Mouse (Mus musculus): ENCODE measurements at regions not wholly inside any gene's neighbourhood (a gene's known extent, or its start where the extent isn't known, plus 50 kb on each side); places are given as distances from the start of the nearest gene placed in this dataset.

DNA sequence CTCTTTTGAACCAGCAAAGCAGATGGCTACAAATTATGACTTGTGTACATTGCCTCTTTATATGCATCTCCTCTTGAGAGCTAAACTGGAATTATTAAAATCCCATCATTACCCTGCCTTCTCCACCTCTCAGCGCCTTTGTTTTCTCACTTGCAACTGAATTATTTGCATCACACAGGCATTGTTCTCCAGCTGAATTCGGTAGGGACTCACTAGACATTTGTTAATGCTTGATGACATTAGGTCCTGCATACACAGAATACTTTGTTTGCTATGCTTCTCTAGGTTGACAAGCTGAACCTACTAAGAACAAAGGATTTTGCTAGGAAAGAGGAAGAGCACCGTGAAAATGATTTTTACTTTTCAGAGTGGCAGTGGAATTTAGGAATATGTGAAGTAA lies 1248.4 kb downstream of the Hace1 start:
- DNase-seq (ENCODE audit: low read depth, low spot score), result no peak

DNA sequence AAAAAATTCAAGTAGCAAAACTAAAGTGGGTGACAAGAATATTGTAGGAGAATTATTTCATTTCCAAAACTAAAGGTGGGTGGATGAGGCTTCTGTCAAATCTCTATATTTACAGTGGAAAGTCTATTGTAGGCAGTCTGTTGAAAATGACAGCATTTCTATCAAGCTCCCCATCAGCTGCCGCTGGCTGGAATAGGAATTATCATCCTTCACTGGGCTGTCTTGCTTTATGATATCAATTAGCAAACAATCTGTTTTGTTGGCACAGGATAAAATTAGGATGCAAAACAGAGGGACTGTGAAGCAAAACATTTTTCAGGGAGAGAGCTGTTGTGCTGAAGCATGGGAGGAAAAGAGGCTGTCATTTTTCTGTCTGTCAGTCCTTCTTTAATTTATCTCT lies 1249.0 kb downstream of the Hace1 start:
- no peak for DNase-seq (ENCODE audit: low read depth, low spot score)

DNA sequence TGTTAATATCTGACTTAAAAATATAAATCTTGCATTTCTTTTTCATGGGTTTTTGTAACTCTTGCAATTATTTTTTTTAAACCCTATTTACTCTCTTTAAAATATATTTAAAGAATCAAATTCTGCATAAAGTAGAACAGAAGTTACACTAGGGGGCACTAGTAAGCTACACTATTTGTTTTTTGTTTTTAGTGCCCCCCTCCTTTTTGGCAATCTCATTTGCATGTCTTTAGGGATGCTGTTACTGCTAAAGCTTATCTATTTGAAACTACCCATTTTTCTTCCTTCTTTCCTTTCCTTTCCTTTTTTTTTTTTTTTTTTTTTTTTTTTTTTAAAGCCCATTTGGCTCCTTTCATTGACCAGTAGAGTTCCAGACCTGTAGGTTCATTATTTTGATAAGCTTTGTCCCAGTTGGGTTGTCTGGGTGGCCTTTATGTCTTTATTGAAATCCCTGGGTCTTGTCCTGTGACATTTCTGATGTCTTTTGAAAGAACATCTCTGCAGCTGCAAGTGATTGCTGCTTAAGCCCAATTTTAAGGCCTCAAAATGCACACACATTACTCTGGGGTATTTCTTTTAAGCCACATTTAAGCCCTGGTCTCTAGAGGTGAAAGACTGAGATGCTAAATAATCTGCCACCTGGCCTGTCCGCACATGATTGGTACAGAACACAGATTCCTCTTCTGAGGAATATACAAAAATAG lies 1249.6 kb downstream of the Hace1 start:
- DNase-seq (ENCODE audit: low read depth, low spot score), result no peak

DNA sequence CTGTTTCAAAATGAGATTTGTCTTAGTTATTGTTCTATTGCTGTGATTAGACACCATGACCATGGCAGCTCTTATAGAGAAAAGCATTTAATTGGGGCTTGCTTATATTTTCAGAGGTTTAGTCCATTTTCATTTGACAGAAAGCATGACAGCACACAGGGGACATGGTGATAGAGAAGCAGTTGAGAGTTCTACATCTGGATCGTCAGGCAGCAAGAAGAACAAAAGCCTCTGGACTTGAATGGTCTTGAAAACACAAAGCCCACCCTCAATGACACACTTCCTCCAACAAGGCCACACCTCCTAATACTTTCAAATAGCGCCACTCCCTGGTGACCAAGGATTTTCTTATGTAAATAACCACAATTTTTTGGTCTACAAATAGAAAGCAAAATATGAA lies 1250.5 kb downstream of the Hace1 start:
- DNase-seq (ENCODE audit: low read depth, low spot score), result no peak

DNA sequence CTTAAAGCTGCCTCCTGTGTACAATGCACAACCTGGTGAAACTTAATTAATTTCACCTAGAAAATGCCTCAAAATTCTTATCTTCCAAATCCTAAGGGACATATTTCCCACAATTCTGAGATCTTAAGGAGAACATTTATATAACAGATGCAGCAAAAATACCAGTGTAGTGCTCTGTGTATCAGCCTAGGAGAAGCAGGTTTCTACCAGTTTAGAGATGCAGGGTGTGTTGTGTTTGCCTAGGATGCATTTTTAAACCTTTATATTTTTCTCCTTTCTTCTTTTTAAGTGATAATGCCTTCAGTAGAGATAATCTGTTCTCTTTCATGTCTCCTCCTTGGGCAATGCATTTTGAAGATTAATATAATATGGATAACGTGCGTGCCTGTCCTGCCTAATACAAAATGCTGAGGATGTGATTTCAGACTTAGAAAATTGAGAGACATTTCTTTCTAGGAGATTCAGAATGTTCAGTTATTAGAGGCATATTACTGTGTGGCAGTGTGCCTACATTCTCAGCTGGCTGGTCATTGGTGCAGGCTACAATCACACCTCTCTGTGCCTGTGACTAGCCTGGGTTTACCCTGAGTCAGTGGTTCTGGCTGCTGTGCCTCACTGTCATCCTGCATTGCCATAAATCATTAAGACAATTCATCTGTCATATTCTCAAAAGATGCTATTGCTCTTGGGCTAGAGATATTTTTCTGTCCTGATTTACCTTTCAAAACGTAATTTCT lies 1268.1 kb downstream of the Hace1 start:
- DNase-seq (ENCODE audit: low read depth, low spot score), result no peak

Data from embryo, embryonic 11.5 days (tissue).